Mouse (Mus musculus) embryo, embryonic 9.5 days (tissue): ENCODE measurements at regions not wholly inside any gene's neighbourhood (a gene's known extent, or its start where the extent isn't known, plus 50 kb on each side); places are given as distances from the start of the nearest gene placed in this dataset.

Experiments used
- DNase-seq: peaks from one replicate; pipeline ENCODE4 v3.0.0-alpha.2; 2017; ENCODE audit errors: extremely low spot score

GRCm38 (mm10) chr5:58705561-58705960, 987.8 kb downstream of the Pcdh7 start:
- no peak for DNase-seq

DNA sequence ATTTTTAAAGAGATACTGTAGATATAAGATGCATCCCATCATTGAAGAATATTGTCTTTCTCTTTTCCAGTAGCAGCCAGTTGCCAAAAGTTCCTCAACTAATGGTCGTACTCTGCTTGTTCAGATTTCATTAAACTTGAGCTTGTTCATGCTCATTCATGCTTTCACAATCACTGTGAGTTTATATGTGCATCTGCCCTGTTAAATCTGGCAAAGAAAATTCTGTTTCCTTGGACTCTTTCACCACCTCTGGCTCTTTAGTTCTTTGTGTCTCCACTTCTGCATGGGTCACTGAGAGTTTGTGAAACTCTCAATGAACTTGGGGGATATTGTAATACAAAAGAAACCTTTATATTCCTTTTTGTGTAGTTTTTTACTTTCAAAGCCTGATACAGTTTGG, 994.6 kb downstream of the Pcdh7 start:
- DNase-seq = no peak

GRCm38 (mm10) chr5:58733366-58733765, 1015.6 kb downstream of the Pcdh7 start:
- DNase-seq = no peak

GRCm38 (mm10) chr5:58733961-58734360, 1016.2 kb downstream of the Pcdh7 start:
- no peak for DNase-seq

DNA sequence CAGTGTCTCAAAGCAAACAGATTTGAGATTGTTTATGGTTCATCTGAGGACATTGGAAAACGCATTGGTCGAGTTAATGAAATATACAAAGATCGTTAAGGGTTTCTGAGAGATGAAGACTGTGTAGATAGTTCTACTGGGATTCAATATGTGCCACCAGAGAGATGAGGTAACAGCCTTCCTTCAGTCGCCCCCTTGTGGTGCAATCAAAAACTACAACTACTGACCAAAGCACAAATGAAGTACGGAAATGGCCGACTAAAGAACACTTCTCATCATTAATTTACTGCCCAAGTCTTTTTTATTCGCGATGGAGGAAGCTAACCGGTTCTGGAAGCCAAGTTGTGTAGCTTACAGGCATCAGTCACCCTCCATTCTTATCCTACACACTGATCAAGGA, 1018.8 kb downstream of the Pcdh7 start:
- peak; percentile 24 for DNase-seq

GRCm38 (mm10) chr5:58737264-58737883, 1019.6 kb downstream of the Pcdh7 start:
- no peak for DNase-seq

DNA sequence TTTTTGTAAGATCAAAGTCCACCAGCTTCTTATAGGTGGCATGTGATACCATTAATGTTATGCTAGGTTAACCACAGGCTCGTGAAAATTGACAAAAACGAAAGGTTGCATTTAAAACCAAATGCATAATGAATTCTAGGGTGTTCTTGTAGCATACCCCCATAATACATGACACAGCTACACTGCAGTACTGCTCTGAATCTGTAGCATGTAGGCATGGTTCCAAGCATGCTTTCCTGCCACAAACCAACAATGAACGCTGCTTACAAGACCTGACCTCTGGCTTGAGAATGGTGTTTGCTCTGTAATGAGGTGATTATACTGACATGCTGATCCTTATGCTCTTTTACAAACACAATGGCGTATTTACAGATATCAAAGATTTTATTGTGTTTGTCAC, 1020.3 kb downstream of the Pcdh7 start:
- no peak for DNase-seq

DNA sequence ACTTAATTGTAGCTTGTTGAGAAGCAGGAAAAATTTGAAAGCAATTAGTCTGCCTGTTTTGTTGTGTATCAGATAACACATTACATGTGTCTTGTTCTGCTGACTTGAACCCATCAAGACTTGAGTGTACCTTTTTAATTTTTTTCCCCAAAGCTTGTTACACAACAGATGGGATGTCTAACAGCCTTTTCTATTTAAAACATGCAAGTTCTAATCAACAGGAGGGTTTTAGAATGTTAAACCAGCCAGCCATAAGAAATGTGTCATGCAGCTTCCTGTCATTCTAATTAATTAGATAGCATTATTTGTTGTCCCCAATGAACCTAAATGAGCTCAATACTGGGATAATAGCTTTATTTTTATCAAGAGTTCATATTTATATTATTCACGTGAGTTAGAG, 1023.0 kb downstream of the Pcdh7 start:
- no peak for DNase-seq

DNA sequence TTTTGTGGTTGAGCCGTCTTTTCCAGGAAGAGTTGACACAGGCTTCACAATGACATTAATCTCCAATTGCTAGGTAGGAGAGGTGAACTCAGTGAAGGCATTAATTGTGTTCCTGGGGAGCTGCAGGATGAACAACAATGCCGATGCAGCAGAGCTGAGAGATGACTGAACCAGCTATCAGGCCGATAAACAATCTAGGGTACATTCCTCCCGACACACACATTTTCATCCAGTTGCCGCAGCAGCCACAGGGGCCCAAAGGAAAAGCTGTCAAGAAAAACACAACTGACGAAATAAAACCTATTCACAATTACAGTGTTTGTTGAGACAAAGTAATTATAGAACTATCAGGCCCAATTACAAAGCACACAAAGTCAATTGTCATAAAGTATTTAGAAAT, 1029.9 kb downstream of the Pcdh7 start:
- DNase-seq = peak; percentile 14

DNA sequence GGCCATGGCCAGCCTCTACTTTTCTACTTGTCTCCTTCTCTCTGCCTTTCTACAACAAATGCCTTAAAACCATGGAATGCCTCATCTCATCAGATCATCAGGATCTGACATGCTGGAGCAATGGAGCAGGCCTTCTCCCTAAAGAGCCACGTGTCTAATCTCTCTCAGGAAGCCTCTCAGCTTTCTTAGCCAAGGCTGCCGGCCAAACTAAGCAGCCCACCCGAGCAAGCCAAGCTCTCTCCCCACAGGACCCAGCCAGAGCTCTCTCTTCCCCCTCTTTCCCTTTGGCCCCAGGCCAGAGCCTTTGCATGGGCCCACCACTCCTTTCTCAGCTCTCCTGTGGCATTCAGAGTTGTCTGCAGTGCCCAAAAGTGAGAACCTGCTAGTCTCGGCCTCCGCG, 1034.0 kb downstream of the Pcdh7 start:
- no peak for DNase-seq
